Mouse (Mus musculus): Measurements from ENCODE around the gene Mup20. TPM values are rescaled to one million over a fixed set of nuclear protein-coding genes. Genes with fewer than 3 reads are reported as not detected.
"Not testable (repeated sequence)": the region's sequence is repeated elsewhere in the genome, so short reads cannot be mapped to it uniquely, and the experiment has no call there.

Gene Mup20
- polyA plus RNA-seq (2012; rRNA removed): not detected in 2 replicates

- not testable (repeated sequence) for DNase-seq
These were observed at the start of gene Mup20 for GRCm38 (mm10) chr4:62054058-62054457. Gene Mup20, minus strand, starts transcription at chr4:62054158.

GRCm38 (mm10) chr4:62103366-62103765 is 49.4 kb upstream of the Mup20 start:
- 74% methylated on average over 2 of the region's 2 CpGs for whole genome bisulfite sequencing
- not testable (repeated sequence) for H3K4me1 ChIP-seq (ENCODE audit: control insufficient read depth, insufficient read depth, low read length); H3K4me3 ChIP-seq (replicated peaks; ENCODE audit: insufficient read depth, low read depth, low read length); DNase-seq; H3K27ac ChIP-seq (ENCODE audit: insufficient read depth, low read length); H3K27me3 ChIP-seq (ENCODE audit: control insufficient read depth, insufficient read depth, low read length)

More at GRCm38 (mm10) chr4:62054058-62054457, at the start of gene Mup20:
- 70% methylated on average over 3 of the region's 3 CpGs for WGBS
- not testable (repeated sequence) for H3K27me3 ChIP-seq (ENCODE audit: control insufficient read depth, insufficient read depth, low read length); H3K4me1 ChIP-seq (ENCODE audit: control insufficient read depth, insufficient read depth, low read length); H3K4me3 ChIP-seq (replicated peaks; ENCODE audit: insufficient read depth, low read depth, low read length); H3K27ac ChIP-seq (ENCODE audit: insufficient read depth, low read length)

- Histone ChIP-seq H3K4me3 (replicated peaks; ENCODE audit: insufficient read depth, low read depth, low read length) (no peak overlapping the region), H3K4me1 (ENCODE audit: control insufficient read depth, insufficient read depth, low read length) (no peaks in the 10 kb centered on the region), H3K27ac (ENCODE audit: insufficient read depth, low read length) (no peak overlapping the region), H3K27me3 (ENCODE audit: control insufficient read depth, insufficient read depth, low read length) (no peaks in the 10 kb centered on the region)
- 67% methylated on average over 2 of the region's 2 CpGs for WGBS
- no peak for DNase-seq
- TF ChIP-seq POLR2A (IDR thresholded peaks at IDR 0.05; ENCODE audit: borderline replicate concordance, insufficient read depth, low read length): no peak
- TF ChIP-seq CTCF (IDR thresholded peaks at IDR 0.05; ENCODE audit: borderline replicate concordance, insufficient read depth, low read depth, low read length): no peak
These were observed 34.0 kb upstream of the Mup20 start for GRCm38 (mm10) chr4:62087953-62088352.

- 75% methylated on average over 2 of the region's 2 CpGs for WGBS
- DNase-seq: no peak
- Histone ChIP-seq H3K4me3 (replicated peaks; ENCODE audit: insufficient read depth, low read depth, low read length) (no peak within 1 kb of the TSS), H3K27me3 (ENCODE audit: control insufficient read depth, insufficient read depth, low read length) (no peaks in the 10 kb centered on the region), H3K27ac (ENCODE audit: insufficient read depth, low read length) (no peak within 1 kb of the TSS), H3K4me1 (ENCODE audit: control insufficient read depth, insufficient read depth, low read length) (no peaks in the 10 kb centered on the region)
- no peak for TF ChIP-seq CTCF (IDR thresholded peaks at IDR 0.05; ENCODE audit: borderline replicate concordance, insufficient read depth, low read depth, low read length)
- TF ChIP-seq POLR2A (IDR thresholded peaks at IDR 0.05; ENCODE audit: borderline replicate concordance, insufficient read depth, low read length): no peak
These were observed 33.3 kb upstream of the Mup20 start, which contains the start of gene Mup3 for GRCm38 (mm10) chr4:62087241-62087640. Gene Mup3, minus strand, starts transcription at chr4:62087342.

- no peak overlapping the region for H3K4me3 ChIP-seq (replicated peaks; ENCODE audit: insufficient read depth, low read depth, low read length)
- no peak for TF ChIP-seq POLR2A (IDR thresholded peaks at IDR 0.05; ENCODE audit: borderline replicate concordance, insufficient read depth, low read length)
- TF ChIP-seq CTCF (IDR thresholded peaks at IDR 0.05; ENCODE audit: borderline replicate concordance, insufficient read depth, low read depth, low read length): no peak
- no peaks in the 10 kb centered on the region for H3K27me3 ChIP-seq (ENCODE audit: control insufficient read depth, insufficient read depth, low read length)
- no peaks in the 10 kb centered on the region for H3K4me1 ChIP-seq (ENCODE audit: control insufficient read depth, insufficient read depth, low read length)
- no peak for DNase-seq
- H3K27ac ChIP-seq (ENCODE audit: insufficient read depth, low read length): no peak overlapping the region
These were observed 28.8 kb upstream of the Mup20 start for GRCm38 (mm10) chr4:62082755-62083154.

- no peak for DNase-seq
- H3K27ac ChIP-seq (ENCODE audit: insufficient read depth, low read length): no peak overlapping the region
- H3K4me1 ChIP-seq (ENCODE audit: control insufficient read depth, insufficient read depth, low read length): no peaks in the 10 kb centered on the region
- no peak for TF ChIP-seq CTCF (IDR thresholded peaks at IDR 0.05; ENCODE audit: borderline replicate concordance, insufficient read depth, low read depth, low read length)
- TF ChIP-seq POLR2A (IDR thresholded peaks at IDR 0.05; ENCODE audit: borderline replicate concordance, insufficient read depth, low read length): no peak
- H3K27me3 ChIP-seq (ENCODE audit: control insufficient read depth, insufficient read depth, low read length): no peaks in the 10 kb centered on the region
- no peak overlapping the region for H3K4me3 ChIP-seq (replicated peaks; ENCODE audit: insufficient read depth, low read depth, low read length)
- 41% methylated on average over 3 of the region's 3 CpGs for WGBS
These were observed 21.2 kb upstream of the Mup20 start for GRCm38 (mm10) chr4:62075126-62075525.

GRCm38 (mm10) chr4:62054780-62055179 is 822 bp upstream of the Mup20 start:
- not testable (repeated sequence) for H3K27ac ChIP-seq (ENCODE audit: insufficient read depth, low read length); DNase-seq; H3K27me3 ChIP-seq (ENCODE audit: control insufficient read depth, insufficient read depth, low read length); H3K4me3 ChIP-seq (replicated peaks; ENCODE audit: insufficient read depth, low read depth, low read length); H3K4me1 ChIP-seq (ENCODE audit: control insufficient read depth, insufficient read depth, low read length)
- WGBS: 82% methylated on average over 2 of the region's 2 CpGs

GRCm38 (mm10) chr4:62026281-62026680 is 27.7 kb downstream of the Mup20 start:
- no peak for DNase-seq
- TF ChIP-seq CTCF (IDR thresholded peaks at IDR 0.05; ENCODE audit: borderline replicate concordance, insufficient read depth, low read depth, low read length): no peak
- TF ChIP-seq POLR2A (IDR thresholded peaks at IDR 0.05; ENCODE audit: borderline replicate concordance, insufficient read depth, low read length): no peak
- Histone ChIP-seq H3K4me1 (ENCODE audit: control insufficient read depth, insufficient read depth, low read length) (no peaks in the 10 kb centered on the region), H3K27me3 (ENCODE audit: control insufficient read depth, insufficient read depth, low read length) (no peaks in the 10 kb centered on the region), H3K27ac (ENCODE audit: insufficient read depth, low read length) (no peak overlapping the region), H3K4me3 (replicated peaks; ENCODE audit: insufficient read depth, low read depth, low read length) (no peak overlapping the region)
- 36% methylated on average over 1 of the region's 1 CpGs for WGBS
